Mouse (Mus musculus) neural tube, embryonic 14.5 days (tissue): ENCODE results near the gene Lipa. TPM values are rescaled to one million over a fixed set of nuclear protein-coding genes. Genes with fewer than 3 reads are reported as not detected.

Experiments used
- ATAC-seq: fragments of 200-750 bp; cut with Nextera tagmentation; 2 replicates; pipeline ENCODE4 v1.8.0; 2017; ENCODE audit warnings: low read depth, mild to moderate bottlenecking, moderate TSS enrichment, moderate library complexity
- H3K27ac ChIP-seq: fragments of 300-500 bp; sonication (generic); 2 replicates; pipeline ENCODE4 v1.5.1; 2014; ENCODE audit warnings: low read depth, mild to moderate bottlenecking, control low read depth, low read length, moderate library complexity, mixed read lengths
- H3K27me3 ChIP-seq: fragments of 300-500 bp; sonication (generic); 2 replicates; pipeline ENCODE4 v1.6.1; 2014; ENCODE audit warnings: low read length; ENCODE audit not compliant: control insufficient read depth, insufficient read depth
- H3K36me3 ChIP-seq: fragments of 300-500 bp; sonication (generic); 2 replicates; pipeline ENCODE4 v1.6.1; 2014; ENCODE audit warnings: low read length, mixed read lengths; ENCODE audit not compliant: control insufficient read depth, insufficient read depth
- H3K4me1 ChIP-seq: fragments of 300-500 bp; sonication (generic); 2 replicates; pipeline ENCODE4 v1.6.1; 2014; ENCODE audit warnings: low read length; ENCODE audit not compliant: control insufficient read depth, insufficient read depth
- H3K4me2 ChIP-seq: fragments of 300-500 bp; sonication (generic); 2 replicates; pipeline ENCODE4 v1.6.1; 2014; ENCODE audit warnings: mild to moderate bottlenecking, low read depth, low read length, control low read depth
- H3K4me3 ChIP-seq: fragments of 300-500 bp; sonication (generic); 2 replicates; pipeline ENCODE4 v1.5.1; 2014; ENCODE audit warnings: low read depth, low read length, control low read depth, mixed read lengths
- H3K9ac ChIP-seq: fragments of 300-500 bp; sonication (generic); replicated peaks from 2 replicates; pipeline ENCODE4 v1.6.1; 2014; ENCODE audit warnings: low read depth, mild to moderate bottlenecking, control low read depth, low read length, mixed read lengths
- H3K9me3 ChIP-seq: fragments of 300-500 bp; sonication (generic); 2 replicates; pipeline ENCODE4 v1.6.1; 2016; ENCODE audit warnings: low read length; ENCODE audit not compliant: control insufficient read depth
- WGBS: fragments of 180-500 bp; shearing (Covaris S2); extraction: QIAGEN DNeasy Blood & Tissue Kit; methylation state at CpG from one replicate; pipeline ENCODE4 v1.1.7; 2014; 5-methylcytosine and 5-hydroxymethylcytosine counted together
- polyA plus RNA-seq: library from polyadenylated mRNA; unstranded; fragments of >200 nt; fragmentation: Nextera tagmentation; extraction: Ambion mirVana; gene quantifications from 2 replicates; pipeline ENCODE4 v1.2.1, GENCODE M21; 2014

The Lipa gene
- 17.0 and 28.4 TPM in 2 replicates for polyA plus RNA-seq

- H3K9ac ChIP-seq: peak within 1 kb of the TSS; percentile 63
- H3K27me3 ChIP-seq: no peaks in the 10 kb centered on the region
- no peaks in the 10 kb centered on the region for H3K36me3 ChIP-seq
- no peaks in the 10 kb centered on the region for H3K4me1 ChIP-seq
- WGBS: 2% methylated on average over 29 of the region's 29 CpGs
- H3K27ac ChIP-seq: peak within 1 kb of the TSS; percentile 12; the same call in 1 of the 2 replicates
- peak within 1 kb of the TSS; percentile 50 for H3K4me3 ChIP-seq
- no peaks in the 10 kb centered on the region for H3K9me3 ChIP-seq
- peak; percentile 100 for ATAC-seq
- peak within 1 kb of the TSS; percentile 86 for H3K4me2 ChIP-seq
Measured at GRCm38 (mm10) chr19:34526941-34527682, at the start of gene Lipa. TSS of gene Lipa (minus strand) at chr19:34527474.

DNA sequence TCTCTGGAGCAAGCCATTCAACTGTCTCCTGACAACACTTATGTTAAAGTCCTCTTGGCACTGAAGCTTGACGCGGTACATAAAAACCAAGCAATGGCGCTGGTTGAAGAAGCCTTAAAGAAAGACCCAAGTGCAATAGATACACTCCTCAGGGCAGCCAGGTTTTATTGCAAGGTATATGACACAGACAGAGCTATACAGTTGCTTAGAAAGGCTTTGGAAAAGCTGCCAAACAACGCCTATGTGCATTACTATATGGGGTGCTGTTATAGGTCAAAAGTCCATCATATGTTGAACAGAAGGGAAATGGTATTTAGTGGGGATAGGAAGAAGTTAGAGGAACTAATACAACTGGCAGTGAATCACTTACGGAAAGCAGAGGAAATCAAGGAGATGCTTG lies 46.4 kb upstream of the Lipa start:
- ATAC-seq: no peak
- Histone ChIP-seq H3K4me3 (no peak overlapping the region), H3K27me3 (no peaks in the 10 kb centered on the region), H3K4me1 (no peaks in the 10 kb centered on the region), H3K9me3 (no peaks in the 10 kb centered on the region), H3K4me2 (no peak overlapping the region), H3K9ac (no peak overlapping the region), H3K36me3 (no peaks in the 10 kb centered on the region), H3K27ac (no peak overlapping the region)
- 92% methylated on average over 5 of the region's 5 CpGs for WGBS

- no peak overlapping the region for H3K9ac ChIP-seq
- no peak overlapping the region for H3K4me3 ChIP-seq
- H3K4me1 ChIP-seq: no peaks in the 10 kb centered on the region
- ATAC-seq: peak; percentile 86; the same call in 1 of the 2 replicates
- H3K27ac ChIP-seq: no peak overlapping the region
- H3K36me3 ChIP-seq: no peaks in the 10 kb centered on the region
- H3K27me3 ChIP-seq: no peaks in the 10 kb centered on the region
- H3K4me2 ChIP-seq: no peak overlapping the region
- 59% methylated on average over 1 of the region's 1 CpGs for WGBS
- H3K9me3 ChIP-seq: no peaks in the 10 kb centered on the region
Measured at GRCm38 (mm10) chr19:34571080-34571479, 43.8 kb upstream of the Lipa start.

GRCm38 (mm10) chr19:34569896-34570476 lies 42.7 kb upstream of the Lipa start:
- Histone ChIP-seq H3K9me3 (no peaks in the 10 kb centered on the region), H3K9ac (no peak overlapping the region), H3K27me3 (no peaks in the 10 kb centered on the region), H3K4me2 (no peak overlapping the region), H3K36me3 (no peaks in the 10 kb centered on the region), H3K27ac (no peak overlapping the region), H3K4me3 (no peak overlapping the region), H3K4me1 (no peaks in the 10 kb centered on the region)
- WGBS: 75% methylated on average over 4 of the region's 4 CpGs
- no peak for ATAC-seq

- H3K27ac ChIP-seq: no peak overlapping the region
- H3K9me3 ChIP-seq: no peaks in the 10 kb centered on the region
- no peaks in the 10 kb centered on the region for H3K27me3 ChIP-seq
- H3K4me1 ChIP-seq: no peaks in the 10 kb centered on the region
- ATAC-seq: no peak
- H3K36me3 ChIP-seq: no peaks in the 10 kb centered on the region
- no peak overlapping the region for H3K4me3 ChIP-seq
- no peak overlapping the region for H3K9ac ChIP-seq
- no peak overlapping the region for H3K4me2 ChIP-seq
- WGBS: 78% methylated on average over 7 of the region's 7 CpGs
Measured at GRCm38 (mm10) chr19:34568988-34569895, 42.0 kb upstream of the Lipa start.

DNA sequence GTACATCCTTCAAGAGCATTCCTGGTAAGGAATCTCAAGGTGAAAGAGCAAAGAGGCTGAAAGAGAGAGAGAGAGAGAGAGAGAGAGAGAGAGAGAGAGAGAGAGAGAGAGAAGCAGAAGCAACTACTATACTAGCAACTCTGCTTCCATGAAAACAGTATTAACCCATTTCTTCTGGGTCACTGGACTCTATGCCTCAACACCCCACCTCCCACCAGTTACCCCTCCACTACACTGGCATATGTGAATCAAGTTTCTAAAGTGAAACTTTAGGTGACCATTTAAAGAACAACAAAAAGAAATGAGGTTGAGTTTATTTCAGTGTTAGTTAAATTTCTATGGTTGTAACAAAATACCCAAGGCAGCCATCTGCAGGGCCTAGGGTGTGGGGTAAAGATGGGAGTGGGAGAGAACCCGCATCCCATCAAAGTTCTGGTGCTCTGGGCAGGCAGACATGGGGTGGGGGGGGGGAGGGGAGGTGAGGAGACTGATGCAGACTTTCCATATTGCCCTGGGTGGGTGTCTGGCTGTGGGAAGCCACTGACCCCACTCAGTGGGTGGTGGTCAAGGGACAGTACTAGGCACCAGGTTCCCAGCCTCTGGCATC lies 39.0 kb upstream of the Lipa start:
- ATAC-seq: no peak
- no peak overlapping the region for H3K4me3 ChIP-seq
- H3K27me3 ChIP-seq: no peaks in the 10 kb centered on the region
- 85% methylated on average over 1 of the region's 1 CpGs for WGBS
- no peak overlapping the region for H3K27ac ChIP-seq
- no peaks in the 10 kb centered on the region for H3K36me3 ChIP-seq
- H3K4me1 ChIP-seq: no peaks in the 10 kb centered on the region
- H3K9me3 ChIP-seq: no peaks in the 10 kb centered on the region
- no peak overlapping the region for H3K9ac ChIP-seq
- H3K4me2 ChIP-seq: no peak overlapping the region

DNA sequence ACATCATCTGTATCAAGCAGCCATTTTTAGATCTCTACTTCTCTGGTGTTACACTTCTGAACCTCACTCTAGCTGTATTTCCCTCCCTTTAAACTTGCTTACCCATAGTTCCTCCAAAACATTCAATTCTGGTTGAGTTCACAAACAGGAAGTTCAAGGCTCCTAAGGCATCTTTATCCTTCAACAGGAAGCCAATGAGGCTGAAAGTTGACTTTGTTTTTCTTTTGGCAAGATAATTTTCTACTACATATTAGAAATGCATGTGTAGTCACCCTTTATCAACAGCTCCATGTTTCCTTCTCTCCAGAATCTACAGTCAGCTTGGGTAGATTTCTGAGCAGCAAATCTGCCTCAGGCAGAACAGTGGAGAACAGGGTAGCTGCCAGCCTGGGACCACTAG lies 35.3 kb upstream of the Lipa start:
- Histone ChIP-seq H3K4me3 (no peak overlapping the region), H3K9ac (no peak overlapping the region), H3K36me3 (no peaks in the 10 kb centered on the region), H3K9me3 (no peaks in the 10 kb centered on the region), H3K4me2 (no peak overlapping the region), H3K27ac (no peak overlapping the region), H3K4me1 (no peaks in the 10 kb centered on the region), H3K27me3 (no peaks in the 10 kb centered on the region)
- no peak for ATAC-seq

DNA sequence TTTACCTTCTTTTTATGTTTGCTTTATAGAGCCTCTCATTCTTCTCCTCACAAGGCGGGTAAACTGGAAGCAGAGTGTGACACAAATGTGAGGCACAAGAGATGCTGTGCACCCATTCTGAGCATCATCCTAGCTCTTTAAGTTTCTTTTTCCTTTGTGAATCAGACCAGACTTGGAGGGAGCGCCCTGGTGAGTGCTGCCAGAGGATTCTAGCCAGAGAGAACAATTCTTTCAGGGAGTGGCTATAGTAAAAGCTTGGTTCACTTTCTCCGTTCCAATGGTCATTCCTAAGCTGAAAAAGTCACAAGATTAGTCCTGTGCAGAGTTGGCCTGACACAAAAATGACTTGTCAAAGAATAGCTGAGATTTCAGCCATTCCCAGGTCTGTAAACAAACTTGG lies 29.3 kb upstream of the Lipa start:
- Histone ChIP-seq H3K27me3 (no peaks in the 10 kb centered on the region), H3K9ac (no peak overlapping the region), H3K4me3 (no peak overlapping the region), H3K9me3 (no peaks in the 10 kb centered on the region), H3K4me2 (no peak overlapping the region), H3K27ac (no peak overlapping the region), H3K4me1 (no peaks in the 10 kb centered on the region), H3K36me3 (no peaks in the 10 kb centered on the region)
- 80% methylated on average over 3 of the region's 3 CpGs for WGBS
- ATAC-seq: no peak
